Mouse (Mus musculus): ENCODE results near the gene Foxo4. TPM values are rescaled to one million over a fixed set of nuclear protein-coding genes. Genes with fewer than 3 reads are reported as not detected.

Foxo4 gene
- 13.6 TPM for polyA plus RNA-seq (2014; fragmentation: Illumina TruSeq; extraction: RNeasy Lipid Tissue Mini Kit (QIAGEN cat#74804); ENCODE audit: low read depth, low replicate concordance)

GRCm38 (mm10) chrX:101253952-101254729 is at the start of gene Foxo4:
Gene Foxo4, plus strand, starts transcription at chrX:101254528.

GRCm38 (mm10) chrX:101221834-101222795 is 32.2 kb upstream of the Foxo4 start, which contains the start of gene Snx12:
Gene Snx12, minus strand, starts transcription at chrX:101222563.

DNA sequence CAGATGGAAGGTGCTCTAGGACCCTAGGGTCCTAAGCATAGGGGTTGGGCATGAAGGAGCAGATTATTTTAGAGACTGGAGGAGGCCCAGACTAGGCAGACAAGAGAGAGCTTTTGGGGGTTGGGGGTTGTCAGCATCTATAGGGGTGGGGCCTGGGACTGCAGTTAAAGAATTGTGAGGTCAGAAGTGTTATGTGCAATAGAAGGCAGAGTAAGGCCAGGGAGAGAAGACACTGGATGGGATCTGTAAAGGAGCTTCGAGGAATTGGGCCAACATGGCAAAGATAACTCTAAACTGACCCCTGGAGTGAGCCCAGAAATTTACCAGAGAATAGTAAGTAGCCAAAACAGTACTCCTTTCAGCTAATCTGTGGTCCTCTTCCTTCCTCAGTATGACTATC is 9.6 kb downstream of the Foxo4 start, which contains the start of gene Gm614:
Gene Gm614 (minus strand): TSS at position 101 of the 400 bp plus-strand sequence.

GRCm38 (mm10) chrX:101268025-101268754 is 13.9 kb downstream of the Foxo4 start, which contains the start of gene Il2rg:
Gene Il2rg, minus strand, starts transcription at chrX:101268255.

GRCm38 (mm10) chrX:101268755-101269124 is 14.4 kb downstream of the Foxo4 start, which contains the start of gene Gm20489:
Gene Gm20489, minus strand, starts transcription at chrX:101269023.

GRCm38 (mm10) chrX:101273875-101274738 is 19.8 kb downstream of the Foxo4 start, which contains the start of gene Med12:
Gene Med12, plus strand, starts transcription at chrX:101274030.

DNA sequence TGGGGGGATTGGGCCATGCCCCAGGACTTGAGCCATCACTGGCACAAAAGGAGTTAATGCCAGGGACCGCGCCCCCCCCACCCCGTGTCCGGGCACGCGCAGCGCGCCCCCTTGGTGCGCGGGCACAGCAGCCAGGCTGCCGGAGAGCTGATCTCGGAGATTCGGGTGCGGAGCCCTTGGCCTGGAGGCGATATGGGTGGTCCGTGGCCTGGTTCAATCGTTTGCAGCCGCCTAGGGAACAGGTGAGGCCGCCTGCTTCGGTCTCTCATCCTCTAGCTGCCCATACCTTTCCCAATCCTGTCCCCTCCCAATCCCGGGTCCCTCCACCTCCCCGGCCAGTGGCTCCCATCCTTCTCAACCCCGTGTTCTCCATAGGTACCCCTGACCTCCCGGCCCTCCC is 44.7 kb downstream of the Foxo4 start, which contains the start of gene Nlgn3:
Gene Nlgn3 (plus strand): TSS at position 114 of the 400 bp plus-strand sequence.

Other genes with a start within 250 kb of the Foxo4 start
- gene Tex11, start 194.9 kb upstream of the Foxo4 start, polyA plus RNA-seq (2014; fragmentation: Illumina TruSeq; extraction: RNeasy Lipid Tissue Mini Kit (QIAGEN cat#74804); ENCODE audit: low read depth, low replicate concordance) = not detected
- 0.52 TPM for gene Slc7a3, start 168.5 kb upstream of the Foxo4 start, polyA plus RNA-seq (2014; fragmentation: Illumina TruSeq; extraction: RNeasy Lipid Tissue Mini Kit (QIAGEN cat#74804); ENCODE audit: low read depth, low replicate concordance)
- 56.7 TPM for gene Snx12, start 32.0 kb upstream of the Foxo4 start, polyA plus RNA-seq (2014; fragmentation: Illumina TruSeq; extraction: RNeasy Lipid Tissue Mini Kit (QIAGEN cat#74804); ENCODE audit: low read depth, low replicate concordance)
- gene Gm614, start 9.5 kb downstream of the Foxo4 start, polyA plus RNA-seq (2014; fragmentation: Illumina TruSeq; extraction: RNeasy Lipid Tissue Mini Kit (QIAGEN cat#74804); ENCODE audit: low read depth, low replicate concordance) = not detected
- gene Il2rg, start 13.7 kb downstream of the Foxo4 start, polyA plus RNA-seq (2014; fragmentation: Illumina TruSeq; extraction: RNeasy Lipid Tissue Mini Kit (QIAGEN cat#74804); ENCODE audit: low read depth, low replicate concordance) = 15.6 TPM
- gene Gm20489, start 14.5 kb downstream of the Foxo4 start, polyA plus RNA-seq (2014; fragmentation: Illumina TruSeq; extraction: RNeasy Lipid Tissue Mini Kit (QIAGEN cat#74804); ENCODE audit: low read depth, low replicate concordance) = not detected
- 4.1 TPM for gene Med12, start 19.5 kb downstream of the Foxo4 start, polyA plus RNA-seq (2014; fragmentation: Illumina TruSeq; extraction: RNeasy Lipid Tissue Mini Kit (QIAGEN cat#74804); ENCODE audit: low read depth, low replicate concordance)
- gene Nlgn3, start 44.6 kb downstream of the Foxo4 start, polyA plus RNA-seq (2014; fragmentation: Illumina TruSeq; extraction: RNeasy Lipid Tissue Mini Kit (QIAGEN cat#74804); ENCODE audit: low read depth, low replicate concordance) = 3.4 TPM
- not detected for gene Gjb1, start 121.8 kb downstream of the Foxo4 start, polyA plus RNA-seq (2014; fragmentation: Illumina TruSeq; extraction: RNeasy Lipid Tissue Mini Kit (QIAGEN cat#74804); ENCODE audit: low read depth, low replicate concordance)
- gene Zmym3, start 166.3 kb downstream of the Foxo4 start, polyA plus RNA-seq (2014; fragmentation: Illumina TruSeq; extraction: RNeasy Lipid Tissue Mini Kit (QIAGEN cat#74804); ENCODE audit: low read depth, low replicate concordance) = 93.1 TPM
- 358 TPM for gene Nono, start 174.8 kb downstream of the Foxo4 start, polyA plus RNA-seq (2014; fragmentation: Illumina TruSeq; extraction: RNeasy Lipid Tissue Mini Kit (QIAGEN cat#74804); ENCODE audit: low read depth, low replicate concordance)
- 0.47 TPM for gene Itgb1bp2, start 194.6 kb downstream of the Foxo4 start, polyA plus RNA-seq (2014; fragmentation: Illumina TruSeq; extraction: RNeasy Lipid Tissue Mini Kit (QIAGEN cat#74804); ENCODE audit: low read depth, low replicate concordance)

All from adrenal gland, adult 10 weeks (tissue).